Mouse (Mus musculus): Measurements from ENCODE around the gene Gpx2. TPM values are rescaled to one million over a fixed set of nuclear protein-coding genes. Genes with fewer than 3 reads are reported as not detected.
A peak's percentile ranks its signal among the peaks of the same experiment; 100 is the strongest.
"Not testable (repeated sequence)": the region's sequence is repeated elsewhere in the genome, so short reads cannot be mapped to it uniquely, and the experiment has no call there.

The Gpx2 gene
- total and polyA plus RNA-seq, 2 experiments from 2014 or later = 0.16 TPM; not detected in 1

- Histone ChIP-seq H3K4me3 (ENCODE audit: low read length) (no peak overlapping the region), H3K27ac (no peak overlapping the region), H3K4me2 (ENCODE audit: low read depth, low read length) (no peak overlapping the region), H3K9ac (replicated peaks; ENCODE audit: low read length) (no peak overlapping the region), H3K36me3 (ENCODE audit: insufficient read depth, low read length) (no peaks in the 10 kb centered on the region; the same call in 1 of the 2 replicates), H3K27me3 (ENCODE audit: insufficient read depth, low read length) (no peaks in the 10 kb centered on the region), H3K9me3 (ENCODE audit: low read length) (no peaks in the 10 kb centered on the region), H3K4me1 (ENCODE audit: insufficient read depth, low read length) (no peaks in the 10 kb centered on the region)
- TF ChIP-seq CTCF (IDR thresholded peaks at IDR 0.05; ENCODE audit: low read depth) = no peak
- 82% methylated on average over 10 of the region's 10 CpGs for WGBS
- DNase-seq (ENCODE audit: low spot score) (no peak), ATAC-seq (no peak)
Observed at GRCm38 (mm10) chr12:76807796-76808195, 12.4 kb upstream of the Gpx2 start.

- no peak overlapping the region for H3K4me2 ChIP-seq (ENCODE audit: low read depth, low read length)
- H3K9ac ChIP-seq (replicated peaks; ENCODE audit: low read length) = no peak overlapping the region
- H3K36me3 ChIP-seq (ENCODE audit: insufficient read depth, low read length) = no peaks in the 10 kb centered on the region; the same call in 1 of the 2 replicates
- H3K27me3 ChIP-seq (ENCODE audit: insufficient read depth, low read length) = no peaks in the 10 kb centered on the region
- H3K9me3 ChIP-seq (ENCODE audit: low read length) = no peaks in the 10 kb centered on the region
- DNase-seq (ENCODE audit: low spot score) = peak; percentile 53
- H3K27ac ChIP-seq = no peak overlapping the region; the same call in 1 of the 2 replicates
- ATAC-seq = no peak
- TF ChIP-seq CTCF (IDR thresholded peaks at IDR 0.05; ENCODE audit: low read depth) = no peak
- WGBS = 76% methylated on average over 10 of the region's 10 CpGs
- H3K4me3 ChIP-seq (ENCODE audit: low read length) = no peak overlapping the region
- H3K4me1 ChIP-seq (ENCODE audit: insufficient read depth, low read length) = no peaks in the 10 kb centered on the region
Observed at GRCm38 (mm10) chr12:76805056-76805811, 9.9 kb upstream of the Gpx2 start.

- TF ChIP-seq CTCF (IDR thresholded peaks at IDR 0.05; ENCODE audit: low read depth) = peak; percentile 84
- DNase-seq (ENCODE audit: low spot score) (peak; percentile 69), ATAC-seq (peak; percentile 67)
- WGBS = 53% methylated on average over 7 of the region's 7 CpGs
- H3K27ac ChIP-seq = no peak overlapping the region
- no peaks in the 10 kb centered on the region for H3K9me3 ChIP-seq (ENCODE audit: low read length)
- H3K4me2 ChIP-seq (ENCODE audit: low read depth, low read length) = no peak overlapping the region
- H3K36me3 ChIP-seq (ENCODE audit: insufficient read depth, low read length) = peaks cover 9% of the 10 kb centered on the region
- H3K4me1 ChIP-seq (ENCODE audit: insufficient read depth, low read length) = no peaks in the 10 kb centered on the region
- H3K9ac ChIP-seq (replicated peaks; ENCODE audit: low read length) = no peak overlapping the region
- H3K27me3 ChIP-seq (ENCODE audit: insufficient read depth, low read length) = no peaks in the 10 kb centered on the region
- H3K4me3 ChIP-seq (ENCODE audit: low read length) = no peak overlapping the region
Observed at GRCm38 (mm10) chr12:76803700-76804252, 8.4 kb upstream of the Gpx2 start.

GRCm38 (mm10) chr12:76803028-76803427 is 7.7 kb upstream of the Gpx2 start:
- ATAC-seq = no peak
- WGBS = 90% methylated on average over 10 of the region's 10 CpGs
- Histone ChIP-seq H3K27me3 (ENCODE audit: insufficient read depth, low read length) (no peaks in the 10 kb centered on the region), H3K4me3 (ENCODE audit: low read length) (no peak overlapping the region), H3K4me2 (ENCODE audit: low read depth, low read length) (no peak overlapping the region), H3K36me3 (ENCODE audit: insufficient read depth, low read length) (peaks cover 9% of the 10 kb centered on the region), H3K27ac (no peak overlapping the region), H3K4me1 (ENCODE audit: insufficient read depth, low read length) (no peaks in the 10 kb centered on the region), H3K9ac (replicated peaks; ENCODE audit: low read length) (no peak overlapping the region), H3K9me3 (ENCODE audit: low read length) (no peaks in the 10 kb centered on the region)
- no peak for TF ChIP-seq CTCF (IDR thresholded peaks at IDR 0.05; ENCODE audit: low read depth)
- no peak for DNase-seq (ENCODE audit: low spot score)

GRCm38 (mm10) chr12:76798008-76798720 is 2.8 kb upstream of the Gpx2 start:
- H3K9me3 ChIP-seq (ENCODE audit: low read length) = no peaks in the 10 kb centered on the region
- no peak overlapping the region for H3K27ac ChIP-seq
- no peaks in the 10 kb centered on the region for H3K27me3 ChIP-seq (ENCODE audit: insufficient read depth, low read length)
- ATAC-seq (no peak), DNase-seq (ENCODE audit: low spot score) (no peak)
- 59% methylated on average over 5 of the region's 5 CpGs for WGBS
- no peak overlapping the region for H3K4me2 ChIP-seq (ENCODE audit: low read depth, low read length)
- no peak overlapping the region for H3K4me3 ChIP-seq (ENCODE audit: low read length)
- TF ChIP-seq CTCF (IDR thresholded peaks at IDR 0.05; ENCODE audit: low read depth) = no peak
- H3K36me3 ChIP-seq (ENCODE audit: insufficient read depth, low read length) = peaks cover 9% of the 10 kb centered on the region
- H3K9ac ChIP-seq (replicated peaks; ENCODE audit: low read length) = no peak overlapping the region
- H3K4me1 ChIP-seq (ENCODE audit: insufficient read depth, low read length) = no peaks in the 10 kb centered on the region

GRCm38 (mm10) chr12:76796938-76797539 is 1.7 kb upstream of the Gpx2 start:
- H3K27me3 ChIP-seq (ENCODE audit: insufficient read depth, low read length) = no peaks in the 10 kb centered on the region
- ATAC-seq (no peak), DNase-seq (ENCODE audit: low spot score) (no peak)
- no peak overlapping the region for H3K9ac ChIP-seq (replicated peaks; ENCODE audit: low read length)
- H3K9me3 ChIP-seq (ENCODE audit: low read length) = no peaks in the 10 kb centered on the region
- H3K4me1 ChIP-seq (ENCODE audit: insufficient read depth, low read length) = no peaks in the 10 kb centered on the region
- 90% methylated on average over 7 of the region's 7 CpGs for WGBS
- no peak overlapping the region for H3K27ac ChIP-seq
- peaks cover 9% of the 10 kb centered on the region for H3K36me3 ChIP-seq (ENCODE audit: insufficient read depth, low read length)
- TF ChIP-seq CTCF (IDR thresholded peaks at IDR 0.05; ENCODE audit: low read depth) = no peak
- no peak overlapping the region for H3K4me3 ChIP-seq (ENCODE audit: low read length)
- no peak overlapping the region for H3K4me2 ChIP-seq (ENCODE audit: low read depth, low read length)

- H3K4me3 ChIP-seq (ENCODE audit: low read length); H3K27me3 ChIP-seq (ENCODE audit: insufficient read depth, low read length); ATAC-seq; H3K9ac ChIP-seq (replicated peaks; ENCODE audit: low read length); H3K36me3 ChIP-seq (ENCODE audit: insufficient read depth, low read length); H3K9me3 ChIP-seq (ENCODE audit: low read length); H3K27ac ChIP-seq; H3K4me2 ChIP-seq (ENCODE audit: low read depth, low read length); H3K4me1 ChIP-seq (ENCODE audit: insufficient read depth, low read length); DNase-seq (ENCODE audit: low spot score): not testable (repeated sequence)
- 52% methylated on average over 14 of the region's 14 CpGs for WGBS
Observed at GRCm38 (mm10) chr12:76792540-76792939, 2.8 kb downstream of the Gpx2 start.

Data from hindbrain, postnatal 0 days (tissue).